Mouse (Mus musculus) thymus, adult 18-20 months (tissue): ENCODE measurements around the gene Mrpl34.
"Not testable (repeated sequence)": the region's sequence is repeated elsewhere in the genome, so short reads cannot be mapped to it uniquely, and the experiment has no call there.

Source experiments
- DNase-seq, 2 experiments: peaks; one replicate each; pipeline ENCODE4 v3.0.0; 2022; ENCODE audit warnings: mixed read lengths in 2 of 2

Mrpl34 gene

GRCm38 (mm10) chr8:71464513-71465500 lies at the start of gene Mrpl34:
Gene Mrpl34, plus strand, starts transcription at chr8:71464959.
- DNase-seq: peak; percentile 95 to 99

DNA sequence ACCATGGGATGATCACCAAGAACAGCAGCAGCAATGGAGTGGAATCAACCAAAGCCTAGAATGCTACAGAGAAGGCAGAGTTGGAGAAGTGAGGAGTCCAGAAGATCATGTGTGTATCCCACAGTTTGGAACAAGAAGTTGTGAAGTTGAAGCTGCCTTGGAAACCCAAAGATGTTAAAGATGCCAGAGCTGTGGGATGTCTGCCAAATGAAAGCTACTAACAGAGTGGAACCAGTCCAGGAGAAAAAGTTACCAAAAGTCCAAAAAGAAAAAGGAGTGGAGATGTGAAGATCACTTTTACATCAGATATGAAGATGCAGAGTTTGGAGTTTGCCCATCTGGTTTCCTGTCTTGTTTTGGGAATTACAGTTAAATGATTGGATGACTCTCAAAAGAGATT lies 42.6 kb upstream of the Mrpl34 start:
- no peak for DNase-seq

GRCm38 (mm10) chr8:71432935-71433334 lies 31.8 kb upstream of the Mrpl34 start:
- not testable (repeated sequence) for DNase-seq

- DNase-seq: no peak
Observed at GRCm38 (mm10) chr8:71437041-71437440, 27.7 kb upstream of the Mrpl34 start.

- DNase-seq: no peak
Observed at GRCm38 (mm10) chr8:71441404-71441803, 23.4 kb upstream of the Mrpl34 start.

GRCm38 (mm10) chr8:71445096-71445495 lies 19.7 kb upstream of the Mrpl34 start:
- DNase-seq: no peak

- no peak for DNase-seq
Observed at GRCm38 (mm10) chr8:71451337-71451736, 13.4 kb upstream of the Mrpl34 start.

DNA sequence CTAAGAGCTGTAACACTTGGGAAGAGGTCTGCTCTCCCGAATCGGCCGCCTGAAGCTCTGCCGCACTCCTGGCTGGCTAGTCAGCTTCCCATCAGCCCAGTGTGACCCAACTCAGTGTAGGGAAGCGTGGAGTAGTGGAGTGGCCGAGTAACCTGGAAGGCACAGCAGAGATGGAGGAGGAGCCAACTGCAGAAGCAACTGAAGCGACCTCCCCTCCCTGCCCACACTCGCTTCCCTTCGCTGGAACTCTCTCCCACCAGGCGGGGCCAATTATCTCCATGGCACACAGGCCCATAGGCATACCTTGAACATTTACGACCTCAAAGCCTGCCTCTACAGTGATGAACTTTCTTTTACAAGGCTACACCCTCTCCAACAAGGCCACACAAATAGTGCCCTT lies 13.0 kb upstream of the Mrpl34 start:
- no peak for DNase-seq

GRCm38 (mm10) chr8:71452669-71453068 lies 12.1 kb upstream of the Mrpl34 start:
- no peak for DNase-seq

- DNase-seq: no peak
Observed at GRCm38 (mm10) chr8:71454668-71455067, 10.1 kb upstream of the Mrpl34 start.

- DNase-seq: no peak
Observed at GRCm38 (mm10) chr8:71456906-71457305, 7.9 kb upstream of the Mrpl34 start.

DNA sequence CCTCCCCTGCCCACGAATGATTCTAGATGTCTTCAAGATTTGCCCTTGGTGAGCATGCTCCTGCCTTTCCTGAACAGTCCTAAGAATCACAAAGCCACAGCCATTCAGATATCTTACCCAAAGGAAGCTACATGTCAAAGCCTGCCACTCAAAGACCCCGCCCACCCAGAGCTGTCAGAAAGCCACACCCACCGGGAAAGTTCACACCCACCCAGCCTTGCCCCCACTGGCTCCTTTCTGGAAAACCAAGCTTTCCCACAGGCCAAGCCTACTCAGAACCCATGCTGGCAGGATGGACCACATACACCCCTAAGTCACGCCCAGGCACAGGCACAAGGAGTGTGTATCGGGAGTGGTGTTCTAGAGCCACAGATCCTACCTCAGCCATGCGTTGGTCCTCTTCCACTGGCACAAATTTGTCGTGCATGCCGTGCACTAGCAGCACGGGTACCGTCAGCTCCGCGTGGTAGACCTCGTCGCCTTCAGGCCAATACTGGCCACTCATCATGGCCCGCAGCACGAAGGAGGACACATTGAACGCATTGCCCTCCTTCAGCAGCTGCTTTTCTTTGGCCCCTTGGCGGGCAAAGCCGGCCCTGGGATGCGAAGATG lies 7.0 kb upstream of the Mrpl34 start:
- DNase-seq: peak in 1 of 2 experiments; percentile 9

- DNase-seq: no peak
Observed at GRCm38 (mm10) chr8:71460716-71461115, 4.0 kb upstream of the Mrpl34 start.

DNA sequence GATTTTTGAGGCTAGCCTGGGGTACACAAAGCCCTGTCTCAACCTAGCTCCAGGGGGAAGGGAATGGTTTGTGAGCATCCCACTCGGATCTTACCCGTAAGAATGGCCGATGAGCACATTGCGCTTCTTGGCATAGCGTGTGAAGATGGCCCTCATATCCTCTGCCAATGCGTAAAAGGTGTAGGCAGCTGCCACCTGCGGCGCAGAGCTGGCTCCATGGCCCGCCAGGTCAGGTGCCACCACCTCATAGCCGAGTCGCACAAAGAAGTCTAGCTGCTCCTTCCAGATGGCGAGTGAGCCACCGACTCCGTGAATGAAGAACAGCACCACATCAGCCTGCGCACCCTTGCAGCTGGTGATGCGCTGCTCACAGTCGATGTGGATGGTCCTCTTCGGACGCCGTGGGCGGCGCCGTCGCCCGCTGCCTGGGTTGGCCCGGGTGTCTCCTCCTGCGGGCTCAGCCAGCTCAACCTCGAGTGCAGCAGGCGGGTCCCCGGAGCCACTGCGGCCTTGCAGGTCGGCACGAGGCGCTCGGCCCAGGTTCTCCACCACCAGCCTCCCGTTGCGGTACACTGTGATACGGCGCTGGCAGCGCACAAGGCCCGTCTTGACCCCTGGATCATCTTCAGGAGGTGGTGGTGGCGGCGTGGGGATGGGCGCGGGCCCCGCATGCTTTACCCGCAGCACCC lies 3.5 kb upstream of the Mrpl34 start:
- peak in 1 of 2 experiments; percentile 11 for DNase-seq

- peak in 1 of 2 experiments; percentile 6 for DNase-seq
Observed at GRCm38 (mm10) chr8:71462191-71462590, 2.6 kb upstream of the Mrpl34 start.

DNA sequence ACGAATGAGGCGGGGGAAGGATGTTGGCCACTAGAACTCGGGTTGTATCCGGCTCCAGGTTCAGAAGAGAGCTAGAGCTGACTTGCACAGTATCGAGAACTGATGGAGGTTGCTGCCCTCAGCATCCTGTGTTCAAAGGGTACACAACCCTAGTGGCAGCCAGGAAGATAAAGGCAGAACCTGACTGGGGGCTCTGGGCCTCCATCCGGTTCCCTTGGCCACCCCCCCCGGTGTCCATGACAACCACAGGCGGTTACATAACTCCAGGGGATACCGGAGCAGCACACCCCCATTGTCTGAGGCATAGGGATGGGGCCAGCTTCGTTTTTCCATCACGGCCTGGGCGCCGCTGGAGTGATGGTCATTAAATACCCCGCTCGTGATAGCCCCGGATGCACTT lies 2.0 kb upstream of the Mrpl34 start:
- DNase-seq: peak; percentile 72 to 87

DNA sequence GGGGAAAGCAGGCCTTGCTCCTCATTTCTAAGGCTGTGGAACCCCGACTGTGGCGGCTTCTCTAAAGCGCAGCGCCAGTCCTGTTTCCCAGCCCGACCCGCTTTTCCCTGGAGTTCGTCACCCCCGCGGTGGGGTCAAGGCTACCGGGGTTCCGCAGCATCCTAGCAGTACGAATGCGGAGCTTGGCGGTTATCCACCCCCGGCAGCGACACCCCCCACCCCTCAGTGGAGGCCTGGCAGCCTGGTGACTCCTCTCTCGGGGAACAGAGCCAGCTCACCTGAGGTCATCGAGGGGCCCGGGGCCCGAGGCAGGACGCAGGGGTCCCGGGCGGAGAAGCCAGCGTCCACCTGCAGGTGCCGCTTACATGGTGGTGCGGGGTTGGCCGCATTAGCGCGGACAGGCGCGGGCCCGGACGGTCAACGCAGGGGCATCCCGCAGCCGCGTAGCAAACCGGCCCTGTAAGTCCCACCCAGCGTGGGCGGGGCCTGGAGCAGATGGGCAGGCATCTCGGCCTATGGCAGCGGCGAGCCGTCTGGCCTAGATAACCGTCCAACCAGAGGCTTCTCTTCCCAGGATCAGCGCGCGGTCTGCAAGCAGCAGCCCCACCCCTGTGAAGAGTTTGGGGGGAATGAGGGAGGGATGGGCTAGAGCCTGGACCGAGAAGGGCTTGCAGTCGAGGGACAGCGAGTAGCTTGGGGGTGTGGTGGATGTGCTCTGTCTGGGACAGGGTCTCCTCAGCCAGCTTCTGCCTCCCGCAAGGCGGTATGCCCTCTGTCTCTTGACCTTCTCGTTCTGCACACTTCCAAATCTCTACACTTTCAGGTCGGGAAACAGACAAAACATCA lies 1.3 kb upstream of the Mrpl34 start, which contains the start of gene Abhd8:
Gene Abhd8 (minus strand): TSS at position 468 of the 846 bp plus-strand sequence.
- peak; percentile 95 to 96 for DNase-seq

DNA sequence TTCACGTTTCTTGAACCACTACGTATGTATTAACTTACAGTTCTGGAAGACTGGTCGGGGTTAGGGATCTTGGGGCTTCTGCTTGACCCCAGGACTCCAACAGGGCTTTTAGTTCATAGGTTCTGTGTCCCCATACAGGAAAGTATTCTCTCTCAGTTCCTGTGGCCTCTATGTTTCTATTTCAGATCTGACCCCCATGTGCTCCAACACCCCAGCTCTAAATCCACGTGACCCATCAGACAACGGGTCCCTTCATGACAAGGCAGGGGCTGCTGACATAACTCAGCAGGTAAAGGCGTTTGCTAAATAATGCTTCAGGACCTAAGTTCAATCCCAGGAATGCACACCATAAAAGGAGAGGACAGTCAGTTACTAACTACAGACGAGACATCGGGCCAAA lies 974 bp downstream of the Mrpl34 start:
- no peak for DNase-seq

DNA sequence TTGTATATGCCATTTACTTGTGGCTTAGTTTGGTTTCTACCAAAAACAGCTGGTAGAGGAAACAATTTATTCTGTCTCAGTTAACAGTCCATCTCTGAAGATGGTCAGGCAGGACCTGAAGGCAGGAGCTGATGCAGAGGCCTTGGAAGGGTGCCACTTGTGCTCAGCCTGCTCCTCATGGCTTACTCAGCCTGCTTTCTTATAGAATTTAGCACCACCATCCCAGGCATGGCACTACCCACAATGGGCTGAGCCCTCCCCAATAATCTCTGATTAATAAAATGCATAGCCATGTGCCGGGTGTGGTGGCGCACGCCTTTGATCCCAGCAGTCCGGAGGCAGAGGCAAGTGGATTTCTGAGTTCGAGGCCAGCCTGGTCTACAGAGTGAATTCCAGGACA lies 1.4 kb downstream of the Mrpl34 start:
- no peak for DNase-seq

DNA sequence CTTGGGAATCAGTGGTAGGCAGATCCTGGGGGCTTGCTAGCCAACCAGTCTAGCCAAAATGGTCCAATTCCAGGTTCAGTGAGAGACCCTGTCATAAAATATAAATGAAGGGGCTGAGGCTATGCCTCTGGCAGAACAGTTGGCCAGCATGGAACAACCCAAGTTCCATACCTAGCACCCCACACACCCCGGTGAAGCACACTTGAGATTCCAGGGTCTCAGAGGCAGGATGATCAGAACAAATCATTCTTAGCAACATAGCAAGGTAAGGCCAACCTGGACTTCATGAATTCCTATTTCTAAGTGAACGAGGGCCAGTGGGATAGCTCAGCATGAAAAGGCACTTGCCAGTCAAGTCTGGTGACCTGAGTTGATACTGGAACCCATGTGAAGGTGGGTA lies 2.4 kb downstream of the Mrpl34 start:
- DNase-seq: no peak

GRCm38 (mm10) chr8:71468001-71468400 lies 3.2 kb downstream of the Mrpl34 start:
- DNase-seq: no peak

GRCm38 (mm10) chr8:71468916-71469315 lies 4.2 kb downstream of the Mrpl34 start, which contains the start of gene Dda1:
Gene Dda1, plus strand, starts transcription at chr8:71469199.
- peak; percentile 97 to 98 for DNase-seq
